8 mouse cellular contexts compared by ENCODE assay signal in the genomic region with DNA sequence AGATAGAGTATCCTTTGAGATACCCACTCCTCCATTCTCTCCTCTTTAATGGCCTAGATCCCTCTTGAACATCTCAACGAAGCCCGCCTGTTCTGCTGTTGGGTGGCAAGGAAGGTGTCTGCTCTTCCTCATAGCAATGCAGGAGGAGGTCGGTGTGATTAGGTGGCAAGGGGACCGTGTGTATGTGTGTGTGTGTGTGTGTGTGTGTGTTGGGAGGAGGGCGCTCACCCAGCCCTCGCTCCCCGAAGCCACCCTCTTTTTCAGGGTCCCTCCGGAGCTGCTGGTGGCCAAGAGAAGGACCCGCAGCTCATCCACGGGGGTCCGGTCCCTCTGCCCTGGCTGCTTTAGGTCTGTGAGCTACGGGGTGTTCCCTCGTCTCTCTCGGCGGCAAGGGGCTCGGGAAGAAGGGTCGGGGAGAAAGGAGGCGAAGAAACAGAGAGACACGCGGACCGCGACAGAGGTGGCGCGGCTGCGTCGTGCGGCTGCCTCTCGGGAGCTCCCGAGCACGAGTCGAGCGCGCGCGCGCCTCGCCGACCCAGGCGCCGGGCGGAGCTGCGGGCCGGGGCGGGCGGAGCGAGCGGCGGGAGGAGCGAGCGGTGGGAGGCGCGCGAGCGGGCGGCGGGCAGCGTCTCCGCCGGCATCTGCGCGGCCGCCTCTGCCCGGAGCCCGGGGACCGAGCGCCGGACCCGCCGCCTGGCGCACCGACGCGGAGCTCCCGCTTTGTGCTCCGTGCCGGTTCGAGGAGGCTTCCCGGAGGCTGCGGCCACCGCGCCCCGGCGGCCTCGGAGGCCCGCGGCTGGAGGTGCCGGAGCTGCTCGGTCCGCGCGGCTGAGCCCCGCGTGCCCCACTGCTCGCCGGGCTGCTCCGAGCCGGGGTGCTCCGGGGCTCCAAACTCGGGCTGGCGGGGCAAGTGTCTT. TPM values are rescaled to one million over a fixed set of nuclear protein-coding genes. Genes with fewer than 3 reads are reported as not detected.
DNase-seq lines count a peak whose midpoint lies in the region; ATAC-seq and TF ChIP-seq lines count a peak whose summit lies in the region.

Tspan5 (plus strand) TSS at position 547 of the 917 bp plus-strand sequence.

- DNase-seq in urinary bladder, adult 18-20 months (ENCODE audit: low spot score in 2 of 2) = peak; percentile 58 to 67
- no peak for DNase-seq in urinary bladder, postnatal 10 days (ENCODE audit: low spot score)
- DNase-seq in embryonic facial prominence, embryonic 10.5 days (ENCODE audit: low spot score) = peak; percentile 87
- peak; percentile 75 to 83 for DNase-seq in heart, adult 18-20 months
- peak; percentile 82 for DNase-seq in kidney, adult 18-20 months
- DNase-seq in limb, embryonic 14.5 days (ENCODE audit: low spot score) = peak; percentile 73
- DNase-seq in spleen, adult 2 months (ENCODE audit: low read depth in 1 of 2, low spot score in 2 of 2) = peak in 1 of 2 experiments; percentile 68

- H3K4me2 ChIP-seq in limb, embryonic 14.5 days (replicated peaks; ENCODE audit: low read depth, low read length, severe bottlenecking) = peak within 1 kb of the TSS; percentile 92
- H3K4me2 ChIP-seq in midbrain, embryonic 15.5 days = peak within 1 kb of the TSS; percentile 88

- H3K27ac ChIP-seq in embryonic facial prominence, embryonic 10.5 days (replicated peaks) = peak within 1 kb of the TSS; percentile 91
- peak within 1 kb of the TSS; percentile 65 for H3K27ac ChIP-seq in limb, embryonic 14.5 days (replicated peaks; ENCODE audit: low read depth, low read length)
- peak within 1 kb of the TSS; percentile 97 for H3K27ac ChIP-seq in midbrain, embryonic 15.5 days
- peak within 1 kb of the TSS; percentile 24 for H3K27ac ChIP-seq in spleen, adult 2 months (ENCODE audit: insufficient read depth, low read length)

- TF ChIP-seq CTCF in spleen, adult 2 months (IDR thresholded peaks at IDR 0.05; ENCODE audit: extremely low read depth, insufficient read depth, insufficient read length, insufficient replicate concordance) = no peak

- peaks cover 26% of the 10 kb centered on the region for H3K27me3 ChIP-seq in embryonic facial prominence, embryonic 10.5 days (replicated peaks; ENCODE audit: low read depth, poor library complexity, severe bottlenecking)
- H3K27me3 ChIP-seq in limb, embryonic 14.5 days (ENCODE audit: control insufficient read depth, insufficient read depth, low read length) = peaks cover 7% of the 10 kb centered on the region; the same call in 1 of the 2 replicates
- no peaks in the 10 kb centered on the region for H3K27me3 ChIP-seq in midbrain, embryonic 15.5 days (replicated peaks)
- peaks cover 1% of the 10 kb centered on the region for H3K27me3 ChIP-seq in spleen, adult 2 months (ENCODE audit: control insufficient read depth, insufficient read depth, low read length)

- under 1% methylated on average over 100 of the region's 100 CpGs for WGBS in embryonic facial prominence, embryonic 10.5 days
- WGBS in limb, embryonic 14.5 days = 1% methylated on average over 64 of the region's 100 CpGs
- WGBS in midbrain, embryonic 15.5 days = under 1% methylated on average over 86 of the region's 100 CpGs
- 4% methylated on average over 93 of the region's 100 CpGs for WGBS in spleen, adult 2 months

- H3K9ac ChIP-seq in limb, embryonic 14.5 days (ENCODE audit: low read depth, low read length, severe bottlenecking) = peak within 1 kb of the TSS; percentile 77
- H3K9ac ChIP-seq in midbrain, embryonic 15.5 days = peak within 1 kb of the TSS; percentile 91

- H3K4me3 ChIP-seq in embryonic facial prominence, embryonic 10.5 days = peak within 1 kb of the TSS; percentile 88
- peak within 1 kb of the TSS; percentile 79 for H3K4me3 ChIP-seq in limb, embryonic 14.5 days (replicated peaks; ENCODE audit: low read length)
- peak within 1 kb of the TSS; percentile 82 for H3K4me3 ChIP-seq in midbrain, embryonic 15.5 days
- H3K4me3 ChIP-seq in spleen, adult 2 months (ENCODE audit: extremely low read depth, insufficient read depth, insufficient read length) = peak within 1 kb of the TSS; percentile 69

- no peaks in the 10 kb centered on the region for H3K9me3 ChIP-seq in embryonic facial prominence, embryonic 10.5 days
- H3K9me3 ChIP-seq in limb, embryonic 14.5 days (ENCODE audit: control insufficient read depth, low read length) = no peaks in the 10 kb centered on the region
- H3K9me3 ChIP-seq in midbrain, embryonic 15.5 days = no peaks in the 10 kb centered on the region

- peak; percentile 85 for ATAC-seq in limb, embryonic 14.5 days (ENCODE audit: low FRiP score, low read depth)
- ATAC-seq in midbrain, embryonic 15.5 days (replicated peaks) = peak; percentile 90

- TF ChIP-seq POLR2A in limb, embryonic 14.5 days (IDR thresholded peaks at IDR 0.05; ENCODE audit: borderline replicate concordance, extremely low read depth, insufficient read depth, insufficient read length) = peak; percentile 57; the same call in 1 of the 2 replicates
- TF ChIP-seq POLR2A in spleen, adult 2 months (IDR thresholded peaks at IDR 0.05; ENCODE audit: low read depth, low read length) = no peak

- H3K36me3 ChIP-seq in embryonic facial prominence, embryonic 10.5 days (replicated peaks) = no peaks in the 10 kb centered on the region
- H3K36me3 ChIP-seq in limb, embryonic 14.5 days (ENCODE audit: control insufficient read depth, insufficient read depth, low read length) = no peaks in the 10 kb centered on the region
- H3K36me3 ChIP-seq in midbrain, embryonic 15.5 days (replicated peaks) = no peaks in the 10 kb centered on the region
- H3K36me3 ChIP-seq in spleen, adult 2 months (ENCODE audit: control insufficient read depth, insufficient read depth, low read length) = no peaks in the 10 kb centered on the region

- H3K4me1 ChIP-seq in embryonic facial prominence, embryonic 10.5 days = peaks cover 31% of the 10 kb centered on the region
- H3K4me1 ChIP-seq in limb, embryonic 14.5 days (ENCODE audit: control insufficient read depth, insufficient read depth, low read length) = peaks cover 16% of the 10 kb centered on the region
- peaks cover 32% of the 10 kb centered on the region for H3K4me1 ChIP-seq in midbrain, embryonic 15.5 days
- peaks cover 6% of the 10 kb centered on the region for H3K4me1 ChIP-seq in spleen, adult 2 months (ENCODE audit: control insufficient read depth, insufficient read depth, insufficient read length)

RNA-seq across cellular contexts. Expression of gene Tspan5, which starts in this region (rescaled TPM):
- 20.9 and 22.0 TPM in 2 replicates for polyA plus RNA-seq in embryonic facial prominence, embryonic 10.5 days (2016; fragmentation: Nextera tagmentation; extraction: Ambion mirVana)
- 1 to 10 TPM; 6.4 to 6.9 TPM for total RNA-seq in heart, adult 18-20 months (2021)
- 38.8 and 43.9 TPM in 2 replicates for polyA plus RNA-seq in limb, embryonic 14.5 days (2012; rRNA removed)
- 44.8 and 50.0 TPM in 2 replicates for polyA plus RNA-seq in limb, embryonic 14.5 days (2014; fragmentation: Nextera tagmentation; extraction: Ambion mirVana)
- 102 and 105 TPM in 2 replicates for polyA plus RNA-seq in midbrain, embryonic 15.5 days (2015; fragmentation: Nextera tagmentation; extraction: Ambion mirVana)
- polyA plus RNA-seq in spleen, adult 2 months (2012; rRNA removed) = 3.9 and 4.7 TPM in 2 replicates

Comparison
In these comparisons a context has a peak if more than half of its experiments do, and no peak if none do; other contexts are left out.
1. H3K27ac ChIP-seq: peak in every context shown above with its lines; median percentile 97 in midbrain, embryonic 15.5 days; 91 in embryonic facial prominence, embryonic 10.5 days; 65 in limb, embryonic 14.5 days; 24 in spleen, adult 2 months.